Mouse (Mus musculus) CD4-positive naive resting alpha-beta T cell, adult 76 days (primary cell): ENCODE results near the gene Fcho2. TPM values are rescaled to one million over a fixed set of nuclear protein-coding genes. Genes with fewer than 3 reads are reported as not detected.

ENCODE experiments used
- total RNA-seq: library from RNA; stranded (reverse); gene quantifications from one replicate; pipeline ENCODE4 v1.2.4, GENCODE M21; 2023

Fcho2 gene
- 65.3 TPM for total RNA-seq

DNA sequence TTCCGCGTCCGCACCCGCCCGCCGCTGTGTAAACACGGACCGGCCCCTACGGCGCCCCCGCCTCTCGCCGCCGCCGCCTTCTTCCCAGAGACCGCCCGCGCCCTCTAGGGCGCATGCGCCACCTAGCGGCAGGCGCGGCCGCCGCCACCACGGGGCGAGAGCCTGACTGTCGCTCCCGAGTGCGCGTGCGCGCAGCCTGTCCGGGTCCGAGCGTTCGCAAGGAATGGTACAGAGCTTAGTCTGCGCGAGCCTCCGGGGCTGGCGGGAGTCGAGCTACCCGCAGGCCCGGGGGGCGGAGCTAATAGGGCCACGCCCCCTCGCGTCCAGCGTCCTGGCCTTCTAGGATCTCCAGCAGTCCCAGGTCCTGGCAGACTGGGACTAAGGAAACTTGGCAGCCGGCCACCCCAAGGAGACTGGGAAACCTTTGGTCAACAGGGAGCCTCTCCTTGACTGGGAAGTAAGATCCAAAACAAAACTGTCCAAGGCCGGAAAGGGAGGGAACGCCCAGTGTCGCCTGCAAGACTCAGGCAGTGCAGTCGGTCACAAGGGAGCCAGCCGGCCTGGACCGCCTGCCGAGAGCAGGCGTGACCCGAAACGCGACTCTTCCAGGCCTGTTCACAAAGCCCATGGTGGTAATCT, at the start of gene Fcho2:
TSS of gene Fcho2 (minus strand) at position 303 of the 639 bp plus-strand sequence.

DNA sequence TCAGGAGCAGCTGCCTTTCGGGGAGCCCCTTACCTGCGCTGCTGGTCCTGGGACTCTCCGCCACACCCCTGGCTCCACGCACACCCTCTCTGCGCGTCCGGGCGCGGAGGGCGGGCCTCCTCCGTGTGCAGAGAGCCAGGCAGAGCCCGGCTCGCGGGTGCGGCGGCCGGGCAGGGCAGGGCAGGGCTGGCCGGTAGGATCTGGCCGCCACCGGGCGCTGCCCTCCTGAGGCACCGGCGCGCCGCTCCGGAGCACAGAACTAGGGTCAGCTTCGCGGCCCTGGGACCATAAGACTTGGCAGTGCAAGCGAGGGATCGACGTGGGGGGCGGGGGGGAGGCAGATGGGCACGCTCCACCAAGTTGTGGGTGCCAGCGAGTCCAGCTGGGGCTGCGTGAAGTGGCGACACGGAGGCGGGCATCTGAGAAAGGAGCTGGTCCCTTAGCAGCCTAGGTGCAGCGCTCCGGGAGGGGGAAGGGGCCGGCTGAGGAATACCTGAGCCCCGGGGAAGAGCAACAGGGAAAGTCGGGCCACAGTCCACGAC, 120.4 kb downstream of the Fcho2 start, which contains the start of gene Tmem171:
TSS of gene Tmem171 (minus strand) at position 62 of the 542 bp plus-strand sequence.

Other genes with a start within 250 kb of the Fcho2 start
- not detected for gene Tmem174, start 178.0 kb downstream of the Fcho2 start, total RNA-seq
- gene Tmem171, start 120.6 kb downstream of the Fcho2 start, total RNA-seq = 0.50 TPM
- gene Tnpo1, start 110.9 kb upstream of the Fcho2 start, total RNA-seq = 104 TPM
- gene 1700024P04Rik, start 169.1 kb upstream of the Fcho2 start, total RNA-seq = not detected